In the genomic region with DNA sequence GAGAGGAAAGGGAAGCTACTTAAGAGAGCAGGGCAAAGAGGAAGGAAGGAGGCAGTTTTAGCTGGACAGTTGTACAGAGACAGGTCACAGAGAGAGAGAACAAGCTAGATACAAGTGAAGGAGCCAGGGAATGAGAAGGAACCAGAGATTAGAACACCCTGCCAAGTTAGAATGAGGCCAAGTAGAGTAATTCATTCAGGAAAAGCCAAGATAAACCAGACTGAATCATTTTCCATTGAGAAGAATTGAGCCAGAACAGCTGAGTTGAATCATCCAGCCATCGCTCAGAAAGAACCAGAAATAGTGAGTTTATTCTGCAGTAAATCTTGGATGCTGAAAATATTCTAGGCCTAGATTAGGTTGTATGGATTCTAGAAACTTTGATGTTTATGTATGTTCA, we compare ENCODE assay signal across 24 mouse cellular contexts. TPM values are rescaled to one million over a fixed set of nuclear protein-coding genes. Genes with fewer than 3 reads are reported as not detected.
A peak's percentile ranks its signal among the peaks of the same experiment; 100 is the strongest.
DNase-seq lines count a peak whose midpoint lies in the region; TF ChIP-seq lines count a peak whose summit lies in the region.
"Had no signal": no experiment of that assay in that cellular context is flagged by ENCODE, and none has a peak within 500 bp of the region (broad histone marks: within the 10 kb centered on the region; RNA-seq: fewer than 3 reads in every experiment).

No protein-coding gene starts in this region.

- no peak overlapping the region for H3K4me3 ChIP-seq in kidney, adult 2 months (ENCODE audit: insufficient read depth, low read depth, low read length)
- H3K4me3 ChIP-seq: embryonic facial prominence, embryonic 10.5 days; heart, embryonic 13.5 days; hindbrain, embryonic 13.5 days; layer of hippocampus, adult 2 months; limb, embryonic 13.5 days; lung, embryonic 15.5 days had no signal

- TF ChIP-seq POLR2A in kidney, adult 2 months (IDR thresholded peaks at IDR 0.05; ENCODE audit: low read depth, low read length), result no peak

- TF ChIP-seq CTCF in kidney, adult 2 months (conservative IDR thresholded peaks at IDR 0.05; ENCODE audit: insufficient read depth, insufficient read length, low read depth, low read length), result no peak

- peak; percentile 28 for DNase-seq in adrenal gland, adult 2 months
- DNase-seq in adrenal gland, postnatal 14 days, result no peak
- DNase-seq in kidney, adult 2 months, result peak; percentile 7
- DNase-seq in kidney, adult 18-20 months, result no peak
- peak; percentile 22 for DNase-seq in right cerebral cortex, adult 18-20 months
- no peak for DNase-seq in right cerebral cortex, postnatal 25 days
- DNase-seq in spleen, postnatal 10 days (ENCODE audit: low spot score in 2 of 2), result no peak
- DNase-seq in cerebellum, adult 18-20 months, result no peak
- DNase-seq: adrenal gland, postnatal 10 days; cerebellum, adult 9-11 months; forebrain, postnatal 0 days; gastrocnemius, postnatal 36 days; heart, postnatal 36 days; kidney, adult 8-10 months; kidney, postnatal 25 days had no signal

- H3K27ac ChIP-seq in kidney, adult 2 months (ENCODE audit: insufficient read depth, low read depth, low read length), result no peak overlapping the region
- H3K27ac ChIP-seq: embryonic facial prominence, embryonic 10.5 days; heart, embryonic 13.5 days; hindbrain, embryonic 13.5 days; layer of hippocampus, adult 2 months; limb, embryonic 13.5 days; liver, embryonic 14.5 days; lung, embryonic 15.5 days; stomach, postnatal 0 days had no signal

- H3K36me3 ChIP-seq in kidney, adult 2 months (ENCODE audit: control insufficient read depth, insufficient read depth, low read length), result no peaks in the 10 kb centered on the region
- H3K36me3 ChIP-seq: embryonic facial prominence, embryonic 10.5 days; heart, embryonic 13.5 days; hindbrain, embryonic 13.5 days; limb, embryonic 13.5 days; lung, embryonic 15.5 days had no signal

- H3K27me3 ChIP-seq in kidney, adult 2 months (replicated peaks; ENCODE audit: control insufficient read depth, insufficient read depth, low read length), result no peaks in the 10 kb centered on the region
- H3K27me3 ChIP-seq: heart, embryonic 13.5 days; hindbrain, embryonic 13.5 days; limb, embryonic 13.5 days; lung, embryonic 15.5 days; Patski had no signal

- H3K4me1 ChIP-seq in kidney, adult 2 months (ENCODE audit: control insufficient read depth, insufficient read depth, low read length), result no peaks in the 10 kb centered on the region
- H3K4me1 ChIP-seq: lung, embryonic 15.5 days had no signal

- WGBS in kidney, adult 2 months, result 83% methylated on average over 1 of the region's 1 CpGs

RNA-seq across cellular contexts. Expression of a gene that starts 1.4 kb away (rescaled TPM):
- 10 to 100 TPM; 16.5 to 20.2 TPM for total RNA-seq in adrenal gland, adult 2 months (2021)
- 0.94 and 2.3 TPM in 2 replicates for polyA plus RNA-seq in adrenal gland, adult 2 months (2012; rRNA removed)
- total RNA-seq in adrenal gland, postnatal 14 days (2021), result 28.5 and 34.1 TPM in 2 replicates
- 11.7 and 14.8 TPM in 2 replicates for polyA plus RNA-seq in kidney, adult 2 months (2012; rRNA removed)

Comparison
In these comparisons a context has a peak if more than half of its experiments do, and no peak if none do; other contexts are left out.
1. DNase-seq: peak in adrenal gland, adult 2 months (single experiment), kidney, adult 2 months (single experiment) and right cerebral cortex, adult 18-20 months (single experiment); none in adrenal gland, postnatal 14 days (single experiment), kidney, adult 18-20 months (single experiment), right cerebral cortex, postnatal 25 days (single experiment), spleen, postnatal 10 days (0 of 2) and cerebellum, adult 18-20 months (0 of 2).